Mouse (Mus musculus) embryonic fibroblast, embryonic 13.5 days (primary cell): ENCODE measurements around the gene Exoc6b.

Source experiments
- CTCF ChIP-seq: IDR thresholded peaks from 2 replicates; pipeline ENCODE4 v1.5.1; 2011; ENCODE audit warnings: mild to moderate bottlenecking, control low read depth, low read length, moderate library complexity, borderline replicate concordance; ENCODE audit not compliant: insufficient read depth
- POLR2A ChIP-seq: IDR thresholded peaks from 2 replicates; pipeline ENCODE4 v1.6.1; 2011; ENCODE audit warnings: low read depth, mild to moderate bottlenecking, control low read depth, low read length, moderate library complexity

DNA sequence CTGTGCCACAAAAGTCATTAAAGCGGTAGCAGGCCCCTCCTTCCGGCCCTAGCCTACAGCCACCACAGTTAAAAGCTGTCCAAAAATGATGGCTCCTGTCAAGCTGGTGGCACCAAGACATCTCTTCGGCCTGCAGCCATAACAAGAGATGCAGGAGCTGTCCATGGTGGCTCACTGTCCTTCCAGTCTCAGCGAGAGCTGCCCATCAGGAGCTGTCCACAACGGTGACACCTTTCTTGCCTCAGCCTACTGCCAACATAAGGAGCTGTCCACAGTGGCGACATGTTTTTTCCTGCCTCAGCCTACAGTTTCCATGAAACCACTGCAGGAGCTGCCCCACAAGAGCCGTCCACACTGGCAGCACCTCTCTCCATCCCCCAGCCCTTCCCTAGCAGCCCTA, 395.2 kb downstream of the Exoc6b start:
- TF ChIP-seq CTCF: no peak
- TF ChIP-seq POLR2A: no peak
